Mouse (Mus musculus): ENCODE measurements at regions not wholly inside any gene's neighbourhood (a gene's known extent, or its start where the extent isn't known, plus 50 kb on each side); places are given as distances from the start of the nearest gene placed in this dataset.

DNA sequence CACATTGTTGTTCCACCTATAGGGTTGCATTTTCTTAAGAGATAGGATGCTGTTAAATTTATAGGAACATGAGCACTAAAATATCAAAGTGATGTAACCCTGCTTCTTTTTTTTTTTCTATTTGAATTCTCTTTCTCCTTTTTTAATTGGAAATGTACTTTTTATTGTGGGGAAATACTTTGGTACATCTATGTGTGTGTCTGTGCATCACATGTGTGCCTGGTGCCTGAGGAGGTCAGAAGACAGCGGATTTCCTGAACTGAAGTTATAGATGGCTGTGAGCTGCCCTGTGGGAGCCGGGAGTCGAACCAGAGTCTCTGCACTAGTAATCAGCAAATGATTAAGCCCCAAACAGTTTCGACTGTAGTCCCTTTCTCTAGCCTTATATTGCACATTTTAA, 180.7 kb downstream of the Ifng start:
- no peak for TF ChIP-seq POLR2A (IDR thresholded peaks at IDR 0.05; ENCODE audit: low read depth, low read length)
- no peak for TF ChIP-seq CTCF (IDR thresholded peaks at IDR 0.05; ENCODE audit: borderline replicate concordance, insufficient read depth, low read length)
